In the genomic region with DNA sequence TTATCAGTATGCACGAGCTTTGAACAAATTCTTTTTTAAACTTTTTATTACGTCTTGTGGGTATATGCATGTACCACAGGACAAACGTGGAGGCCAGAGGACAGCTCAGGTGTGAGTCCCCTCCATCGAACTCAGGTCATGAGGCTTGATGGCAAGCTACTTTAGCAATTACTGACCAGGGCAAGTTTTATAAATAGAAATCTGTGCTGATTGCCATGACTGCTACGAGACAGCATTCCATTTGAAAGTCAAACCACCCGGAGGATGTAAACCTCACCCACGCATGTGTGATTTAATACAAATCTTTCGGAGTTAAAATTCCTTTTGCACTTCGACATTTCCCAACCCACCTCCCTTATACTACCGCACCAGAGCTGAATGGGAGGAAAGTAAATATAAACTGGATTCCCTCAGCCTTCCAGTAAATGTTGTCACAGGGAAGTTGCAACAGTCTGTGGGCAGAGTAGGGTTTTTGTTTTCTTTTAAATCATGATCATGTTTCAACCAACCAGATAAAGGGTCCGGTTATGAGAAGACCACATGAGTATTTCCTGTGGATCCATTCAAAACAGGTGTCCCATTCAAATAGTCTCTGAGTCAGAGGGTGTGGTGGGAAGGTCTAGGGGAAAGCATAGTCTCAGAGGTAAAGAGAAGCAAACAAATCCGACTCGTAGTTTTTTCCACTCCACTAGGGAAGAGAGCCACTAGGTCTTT, we compare ENCODE assay signal across 8 mouse cellular contexts. TPM values are rescaled to one million over a fixed set of nuclear protein-coding genes. Genes with fewer than 3 reads are reported as not detected.
DNase-seq lines count a peak whose midpoint lies in the region; ATAC-seq and TF ChIP-seq lines count a peak whose summit lies in the region.

No protein-coding gene starts in this region.

- intact Hi-C loops in left cerebral cortex, postnatal 14 days (cut with DNase I), result loop anchor here (2.0 to 10.0 kb wide), 3 partner anchors 95 to 523 kb away; no protein-coding TSS in a partner anchor

- H3K4me1 ChIP-seq in lung, embryonic 16.5 days (replicated peaks; ENCODE audit: control insufficient read depth, insufficient read depth, low read length), result peaks cover 11% of the 10 kb centered on the region
- peaks cover 4% of the 10 kb centered on the region; the same call in 1 of the 2 replicates for H3K4me1 ChIP-seq in lung, adult 2 months (ENCODE audit: control insufficient read depth, insufficient read depth, low read length)
- peaks cover 5% of the 10 kb centered on the region for H3K4me1 ChIP-seq in hindbrain, embryonic 16.5 days (ENCODE audit: control insufficient read depth, insufficient read depth, low read depth, low read length)
- peaks cover 9% of the 10 kb centered on the region; the same call in 1 of the 2 replicates for H3K4me1 ChIP-seq in midbrain, embryonic 13.5 days (replicated peaks)

- no peaks in the 10 kb centered on the region for H3K36me3 ChIP-seq in lung, embryonic 16.5 days (ENCODE audit: control insufficient read depth, insufficient read depth, low read length)
- no peaks in the 10 kb centered on the region for H3K36me3 ChIP-seq in hindbrain, embryonic 16.5 days (ENCODE audit: control insufficient read depth, insufficient read depth, low read length)
- no peaks in the 10 kb centered on the region for H3K36me3 ChIP-seq in midbrain, embryonic 13.5 days

- no peaks in the 10 kb centered on the region for H3K9me3 ChIP-seq in lung, embryonic 16.5 days (ENCODE audit: control insufficient read depth, low read length)
- H3K9me3 ChIP-seq in hindbrain, embryonic 16.5 days (ENCODE audit: control insufficient read depth, low read length), result no peaks in the 10 kb centered on the region
- no peaks in the 10 kb centered on the region for H3K9me3 ChIP-seq in midbrain, embryonic 13.5 days

- DNase-seq in lung, adult 2 months, result no peak
- peak; percentile 83 for DNase-seq in fibroblast of lung, adult 2 months (ENCODE audit: low read depth)
- no peak for DNase-seq in left cerebral cortex, adult 8-10 months (ENCODE audit: low spot score in 2 of 2)
- no peak for DNase-seq in left cerebral cortex, postnatal 14 days (ENCODE audit: low spot score in 2 of 2)
- no peak for DNase-seq in thymus, postnatal 14 days

- WGBS in lung, embryonic 16.5 days, result 15% methylated on average over 13 of the region's 13 CpGs
- 10% methylated on average over 13 of the region's 13 CpGs for WGBS in lung, adult 2 months
- 43% methylated on average over 13 of the region's 13 CpGs for WGBS in hindbrain, embryonic 16.5 days
- 57% methylated on average over 13 of the region's 13 CpGs for WGBS in midbrain, embryonic 13.5 days

- H3K4me2 ChIP-seq in lung, embryonic 16.5 days (ENCODE audit: low read depth, low read length), result peak overlapping the region; percentile 92
- peak overlapping the region; percentile 85 for H3K4me2 ChIP-seq in hindbrain, embryonic 16.5 days (ENCODE audit: low read length)
- H3K4me2 ChIP-seq in midbrain, embryonic 13.5 days (replicated peaks), result peak overlapping the region; percentile 64

- TF ChIP-seq CTCF in lung, adult 2 months (IDR thresholded peaks at IDR 0.05; ENCODE audit: insufficient read depth, low read length), result no peak

- H3K27me3 ChIP-seq in lung, embryonic 16.5 days (ENCODE audit: control insufficient read depth, insufficient read depth, low read depth, low read length), result no peaks in the 10 kb centered on the region
- no peaks in the 10 kb centered on the region for H3K27me3 ChIP-seq in hindbrain, embryonic 16.5 days (replicated peaks; ENCODE audit: control insufficient read depth, insufficient read depth, low read length)
- no peaks in the 10 kb centered on the region for H3K27me3 ChIP-seq in midbrain, embryonic 13.5 days

- H3K27ac ChIP-seq in lung, embryonic 16.5 days (ENCODE audit: low read length), result 0 out of 2 replicates have a peak overlapping the region, but pooled peaks have one; percentile 33
- no peak overlapping the region; the same call in 1 of the 2 replicates for H3K27ac ChIP-seq in hindbrain, embryonic 16.5 days (ENCODE audit: low read depth, low read length)
- H3K27ac ChIP-seq in midbrain, embryonic 13.5 days, result no peak overlapping the region

- ATAC-seq in lung, embryonic 16.5 days (ENCODE audit: low read depth), result peak; percentile 20; the same call in 1 of the 2 replicates
- peak; percentile 28 for ATAC-seq in hindbrain, embryonic 16.5 days
- peak; percentile 46 for ATAC-seq in midbrain, embryonic 13.5 days

- peak overlapping the region; percentile 83; the same call in 1 of the 2 replicates for H3K9ac ChIP-seq in lung, embryonic 16.5 days (ENCODE audit: low read length)
- peak overlapping the region; percentile 96; the same call in 1 of the 2 replicates for H3K9ac ChIP-seq in hindbrain, embryonic 16.5 days (ENCODE audit: low read depth, low read length)
- H3K9ac ChIP-seq in midbrain, embryonic 13.5 days (replicated peaks), result 0 out of 2 replicates have a peak overlapping the region, but pooled peaks have one; percentile 82

- TF ChIP-seq POLR2A in lung, adult 2 months (IDR thresholded peaks at IDR 0.05; ENCODE audit: borderline replicate concordance, extremely low read depth, low read depth, low read length), result no peak

- peak overlapping the region; percentile 83 for H3K4me3 ChIP-seq in lung, embryonic 16.5 days (ENCODE audit: low read length)
- H3K4me3 ChIP-seq in lung, adult 2 months (replicated peaks; ENCODE audit: extremely low read depth, low read depth, low read length), result no peak overlapping the region
- peak overlapping the region; percentile 75 for H3K4me3 ChIP-seq in hindbrain, embryonic 16.5 days (ENCODE audit: low read length)
- H3K4me3 ChIP-seq in midbrain, embryonic 13.5 days (replicated peaks), result peak overlapping the region; percentile 80

RNA-seq across cellular contexts. Expression of a gene that starts 0.7 kb away (rescaled TPM):
- 45.4 and 52.9 TPM in 2 replicates for polyA plus RNA-seq in lung, embryonic 16.5 days (2015; fragmentation: Nextera tagmentation; extraction: Ambion mirVana)
- 67.5 and 76.5 TPM in 2 replicates for polyA plus RNA-seq in lung, adult 2 months (2012; rRNA removed)
- 102 and 116 TPM in 2 replicates for polyA plus RNA-seq in hindbrain, embryonic 16.5 days (2015; fragmentation: Nextera tagmentation; extraction: Ambion mirVana)
- 53.5 and 54.4 TPM in 2 replicates for polyA plus RNA-seq in midbrain, embryonic 13.5 days (2015; fragmentation: Nextera tagmentation; extraction: Ambion mirVana)
- 10 to 100 TPM; 63.3 to 70.3 (median 66.1) TPM for total RNA-seq in left cerebral cortex, adult 8-10 months (2022)
- total RNA-seq in left cerebral cortex, postnatal 14 days (2021), result 10 to 100 TPM; 68.6 to 77.5 TPM
